Mouse (Mus musculus) liver, embryonic 12.5 days (tissue): Measurements from ENCODE around the gene Dennd6a. TPM values are rescaled to one million over a fixed set of nuclear protein-coding genes. Genes with fewer than 3 reads are reported as not detected.

Experiments used
- ATAC-seq: fragments of 200-750 bp; cut with Nextera tagmentation; 2 replicates; pipeline ENCODE4 v1.8.0; 2017; ENCODE audit warnings: moderate number of reproducible peaks, mild to moderate bottlenecking, moderate library complexity
- H3K27ac ChIP-seq: fragments of 300-500 bp; sonication (generic); 2 replicates; pipeline ENCODE4 v1.5.1; 2016; ENCODE audit warnings: mild to moderate bottlenecking
- H3K27me3 ChIP-seq: fragments of 300-500 bp; sonication (generic); replicated peaks from 2 replicates; pipeline ENCODE4 v1.6.1; 2016; ENCODE audit warnings: mild to moderate bottlenecking, moderate library complexity
- H3K36me3 ChIP-seq: fragments of 300-500 bp; sonication (generic); 2 replicates; pipeline ENCODE4 v1.6.1; 2016; ENCODE audit warnings: mild to moderate bottlenecking, moderate library complexity
- H3K4me1 ChIP-seq: fragments of 300-500 bp; sonication (generic); 2 replicates; pipeline ENCODE4 v1.6.1; 2016
- H3K4me2 ChIP-seq: fragments of 300-500 bp; sonication (generic); 2 replicates; pipeline ENCODE4 v1.6.1; 2016; ENCODE audit warnings: mild to moderate bottlenecking, moderate library complexity
- H3K4me3 ChIP-seq: fragments of 300-500 bp; sonication (generic); 2 replicates; pipeline ENCODE4 v1.5.1; 2016; ENCODE audit warnings: mild to moderate bottlenecking, moderate library complexity
- H3K9ac ChIP-seq: fragments of 300-500 bp; sonication (generic); 2 replicates; pipeline ENCODE4 v1.6.1; 2016; ENCODE audit warnings: mild to moderate bottlenecking, moderate library complexity
- H3K9me3 ChIP-seq: fragments of 300-500 bp; sonication (generic); replicated peaks from 2 replicates; pipeline ENCODE4 v1.6.1; 2016; ENCODE audit warnings: mild to moderate bottlenecking, moderate library complexity
- WGBS: fragments of 180-500 bp; shearing (Covaris S2); methylation state at CpG from one replicate; pipeline ENCODE4 v1.1.7; 2016; ENCODE audit not compliant: insufficient replicate concordance; 5-methylcytosine and 5-hydroxymethylcytosine counted together
- polyA plus RNA-seq: library from polyadenylated mRNA; unstranded; fragments of >200 nt; fragmentation: Nextera tagmentation; extraction: Ambion mirVana; gene quantifications from 2 replicates; pipeline ENCODE4 v1.2.1, GENCODE M21; 2016

The Dennd6a gene
- polyA plus RNA-seq, 1 experiment from 2014 or later = 19.3 TPM

- Histone ChIP-seq H3K4me2 (peak overlapping the region; percentile 88), H3K4me1 (peaks cover 39% of the 10 kb centered on the region), H3K27ac (peak overlapping the region; percentile 99), H3K27me3 (no peaks in the 10 kb centered on the region), H3K4me3 (peak overlapping the region; percentile 84), H3K9me3 (no peaks in the 10 kb centered on the region), H3K9ac (peak overlapping the region; percentile 97), H3K36me3 (peaks cover 8% of the 10 kb centered on the region)
- under 1% methylated on average over 79 of the region's 79 CpGs for WGBS
- peak; percentile 94 for ATAC-seq
These were observed 6.0 kb downstream of the Dennd6a start for GRCm38 (mm10) chr14:26579346-26580343.

- Histone ChIP-seq H3K9ac (no peak overlapping the region), H3K4me2 (no peak overlapping the region), H3K9me3 (no peaks in the 10 kb centered on the region), H3K36me3 (peaks cover 16% of the 10 kb centered on the region), H3K27ac (no peak overlapping the region), H3K4me1 (peaks cover 67% of the 10 kb centered on the region), H3K4me3 (no peak overlapping the region), H3K27me3 (no peaks in the 10 kb centered on the region)
- ATAC-seq = no peak
- WGBS = 74% methylated on average over 3 of the region's 3 CpGs
These were observed 10.0 kb downstream of the Dennd6a start for GRCm38 (mm10) chr14:26583645-26584044.

- H3K27ac ChIP-seq = peak overlapping the region; percentile 84
- no peaks in the 10 kb centered on the region for H3K9me3 ChIP-seq
- H3K27me3 ChIP-seq = no peaks in the 10 kb centered on the region
- H3K4me3 ChIP-seq = no peak overlapping the region
- ATAC-seq = peak; percentile 83
- H3K4me2 ChIP-seq = peak overlapping the region; percentile 39
- peaks cover 70% of the 10 kb centered on the region for H3K4me1 ChIP-seq
- H3K36me3 ChIP-seq = peaks cover 18% of the 10 kb centered on the region
- H3K9ac ChIP-seq = no peak overlapping the region
These were observed 13.5 kb downstream of the Dennd6a start for GRCm38 (mm10) chr14:26587116-26587515.

GRCm38 (mm10) chr14:26591353-26591752 lies 17.7 kb downstream of the Dennd6a start:
- Histone ChIP-seq H3K36me3 (peaks cover 6% of the 10 kb centered on the region), H3K27me3 (no peaks in the 10 kb centered on the region), H3K9me3 (no peaks in the 10 kb centered on the region), H3K27ac (0 out of 2 replicates have a peak overlapping the region, but pooled peaks have one; percentile 65), H3K4me1 (peaks cover 89% of the 10 kb centered on the region), H3K4me3 (no peak overlapping the region), H3K9ac (no peak overlapping the region), H3K4me2 (no peak overlapping the region)
- ATAC-seq = no peak

- peak overlapping the region; percentile 40 for H3K4me2 ChIP-seq
- H3K4me1 ChIP-seq = peaks cover 78% of the 10 kb centered on the region
- 16% methylated on average over 2 of the region's 2 CpGs for WGBS
- 0 out of 2 replicates have a peak, but pooled peaks cover 4% of the 10 kb centered on the region for H3K9me3 ChIP-seq
- peaks cover 25% of the 10 kb centered on the region for H3K36me3 ChIP-seq
- H3K27ac ChIP-seq = peak overlapping the region; percentile 88
- ATAC-seq = peak; percentile 61
- no peak overlapping the region for H3K4me3 ChIP-seq
- peak overlapping the region; percentile 40 for H3K9ac ChIP-seq
- H3K27me3 ChIP-seq = no peaks in the 10 kb centered on the region
These were observed 19.7 kb downstream of the Dennd6a start for GRCm38 (mm10) chr14:26593281-26593895.

GRCm38 (mm10) chr14:26595167-26595566 lies 21.5 kb downstream of the Dennd6a start:
- H3K4me2 ChIP-seq = peak overlapping the region; percentile 55
- peaks cover 41% of the 10 kb centered on the region for H3K36me3 ChIP-seq
- WGBS = 30% methylated on average over 7 of the region's 7 CpGs
- H3K9ac ChIP-seq = peak overlapping the region; percentile 45; the same call in 1 of the 2 replicates
- peaks cover 66% of the 10 kb centered on the region for H3K4me1 ChIP-seq
- peak overlapping the region; percentile 10; the same call in 1 of the 2 replicates for H3K4me3 ChIP-seq
- no peaks in the 10 kb centered on the region for H3K27me3 ChIP-seq
- H3K27ac ChIP-seq = peak overlapping the region; percentile 88
- peak; percentile 87 for ATAC-seq
- H3K9me3 ChIP-seq = 0 out of 2 replicates have a peak, but pooled peaks cover 5% of the 10 kb centered on the region

GRCm38 (mm10) chr14:26595695-26596365 lies 22.2 kb downstream of the Dennd6a start:
- Histone ChIP-seq H3K9me3 (0 out of 2 replicates have a peak, but pooled peaks cover 5% of the 10 kb centered on the region), H3K36me3 (peaks cover 40% of the 10 kb centered on the region), H3K27ac (peak overlapping the region; percentile 88), H3K4me2 (peak overlapping the region; percentile 55), H3K9ac (peak overlapping the region; percentile 49), H3K4me1 (peaks cover 61% of the 10 kb centered on the region), H3K27me3 (no peaks in the 10 kb centered on the region), H3K4me3 (peak overlapping the region; percentile 14; the same call in 1 of the 2 replicates)
- 11% methylated on average over 5 of the region's 5 CpGs for WGBS
- peak; percentile 74 for ATAC-seq

- no peak overlapping the region for H3K9ac ChIP-seq
- H3K27ac ChIP-seq = no peak overlapping the region
- H3K36me3 ChIP-seq = peaks cover 79% of the 10 kb centered on the region
- H3K4me1 ChIP-seq = no peaks in the 10 kb centered on the region
- no peak overlapping the region for H3K4me2 ChIP-seq
- H3K27me3 ChIP-seq = no peaks in the 10 kb centered on the region
- H3K4me3 ChIP-seq = no peak overlapping the region
- WGBS = 78% methylated on average over 4 of the region's 4 CpGs
- ATAC-seq = no peak
- H3K9me3 ChIP-seq = no peaks in the 10 kb centered on the region
These were observed 31.7 kb downstream of the Dennd6a start for GRCm38 (mm10) chr14:26605354-26605753.

- Histone ChIP-seq H3K9ac (no peak overlapping the region), H3K27ac (no peak overlapping the region), H3K36me3 (peaks cover 89% of the 10 kb centered on the region), H3K4me3 (no peak overlapping the region), H3K9me3 (no peaks in the 10 kb centered on the region), H3K27me3 (no peaks in the 10 kb centered on the region), H3K4me2 (no peak overlapping the region), H3K4me1 (no peaks in the 10 kb centered on the region)
- ATAC-seq = no peak
- WGBS = 67% methylated on average over 1 of the region's 1 CpGs
These were observed 36.0 kb downstream of the Dennd6a start for GRCm38 (mm10) chr14:26609674-26610073.

GRCm38 (mm10) chr14:26610689-26611088 lies 37.0 kb downstream of the Dennd6a start:
- WGBS = 70% methylated on average over 4 of the region's 4 CpGs
- no peak for ATAC-seq
- no peak overlapping the region for H3K9ac ChIP-seq
- no peak overlapping the region for H3K27ac ChIP-seq
- peaks cover 90% of the 10 kb centered on the region for H3K36me3 ChIP-seq
- no peak overlapping the region for H3K4me2 ChIP-seq
- H3K4me3 ChIP-seq = no peak overlapping the region
- H3K9me3 ChIP-seq = no peaks in the 10 kb centered on the region
- no peaks in the 10 kb centered on the region for H3K4me1 ChIP-seq
- no peaks in the 10 kb centered on the region for H3K27me3 ChIP-seq

GRCm38 (mm10) chr14:26625301-26625700 lies 51.6 kb downstream of the Dennd6a start:
- H3K9ac ChIP-seq = no peak overlapping the region
- no peak overlapping the region for H3K4me2 ChIP-seq
- no peak overlapping the region for H3K27ac ChIP-seq
- ATAC-seq = no peak
- no peaks in the 10 kb centered on the region for H3K27me3 ChIP-seq
- 77% methylated on average over 4 of the region's 4 CpGs for WGBS
- H3K36me3 ChIP-seq = peaks cover 93% of the 10 kb centered on the region
- H3K4me3 ChIP-seq = no peak overlapping the region
- no peaks in the 10 kb centered on the region for H3K9me3 ChIP-seq
- no peaks in the 10 kb centered on the region for H3K4me1 ChIP-seq
